Mouse (Mus musculus): ENCODE data around the gene Smug1.

GRCm38 (mm10) chr15:103187803-103188202 is 20.9 kb upstream of the Smug1 start:
- TF ChIP-seq CTCF (IDR thresholded peaks at IDR 0.05; ENCODE audit: low read depth) (no peak), EP300 (IDR thresholded peaks at IDR 0.05; ENCODE audit: low read depth) (no peak)
